Mouse (Mus musculus): ENCODE data around the gene 1700067K01Rik.

GRCm38 (mm10) chr8:84008362-84008761 lies 7.1 kb downstream of the 1700067K01Rik start:
- TF ChIP-seq CTCF (IDR thresholded peaks at IDR 0.05; ENCODE audit: extremely low read depth, insufficient read length, insufficient replicate concordance, low read depth, low read length) (no peak), POLR2A (IDR thresholded peaks at IDR 0.05; ENCODE audit: low read depth, low read length) (no peak)

Measured in small intestine, adult 2 months (tissue).